Mouse (Mus musculus) gastrocnemius, postnatal 4 days (tissue): ENCODE measurements around the gene Serpina3b. TPM values are rescaled to one million over a fixed set of nuclear protein-coding genes. Genes with fewer than 3 reads are reported as not detected.

Experiments used
- DNase-seq, 2 experiments: peaks; one replicate each; pipeline ENCODE4 v3.0.0; 2021 to 2022; ENCODE audit warnings: low spot score in 2 of 2, mixed read lengths in 2 of 2
- total RNA-seq, 2 experiments: library from RNA; stranded (reverse); gene quantifications; 2 replicates each; pipeline ENCODE4 v1.2.3; 2021

Serpina3b gene
- total RNA-seq, 2 experiments from 2014 or later = not detected

GRCm38 (mm10) chr12:104174747-104175146 lies 47.0 kb downstream of the Serpina3b start:
- DNase-seq = no peak

GRCm38 (mm10) chr12:104175636-104176035 lies 47.8 kb downstream of the Serpina3b start:
- DNase-seq = no peak

- DNase-seq = no peak
Observed at GRCm38 (mm10) chr12:104178577-104178976, 50.8 kb downstream of the Serpina3b start.

DNA sequence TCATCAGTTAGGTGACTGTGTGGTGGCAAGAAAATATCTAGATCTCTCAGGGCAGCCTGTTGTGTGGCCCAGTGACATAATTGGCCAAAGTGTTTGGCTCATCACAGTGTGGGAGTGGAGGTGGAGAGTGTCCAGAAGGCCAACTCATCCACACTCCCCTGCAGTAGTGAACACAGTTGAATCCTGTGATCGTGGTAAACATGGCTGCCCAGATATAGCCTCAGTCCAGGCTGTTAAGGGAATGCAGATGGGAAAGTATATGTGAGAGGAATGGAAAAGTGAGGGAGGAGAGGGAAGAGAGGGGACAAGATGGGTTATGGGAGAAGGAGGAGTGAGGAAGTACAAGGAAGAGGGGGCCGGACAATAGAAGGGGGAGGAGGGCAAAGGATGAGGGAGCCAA lies 51.2 kb downstream of the Serpina3b start:
- DNase-seq = no peak

GRCm38 (mm10) chr12:104185046-104185445 lies 57.2 kb downstream of the Serpina3b start:
- DNase-seq = no peak

GRCm38 (mm10) chr12:104186041-104186581 lies 58.3 kb downstream of the Serpina3b start:
- DNase-seq = no peak

Other genes starting within 250 kb of the Serpina3b start
- gene Serpina1c, start 223.1 kb upstream of the Serpina3b start, total RNA-seq = 1 to 10 TPM; 1.1 to 7.3 TPM
- gene Serpina1e, start 169.0 kb upstream of the Serpina3b start, total RNA-seq = 10 to 100 TPM in 1 of 2 experiments, under 1 TPM in 1; 0.76 to 12.7 TPM
- gene Serpina11, start 138.0 kb upstream of the Serpina3b start, total RNA-seq = under 1 TPM in 1 of 2 experiments, not detected in 1; 0.70 TPM
- not detected for gene Serpina9, start 114.2 kb upstream of the Serpina3b start, total RNA-seq
- gene Serpina12, start 83.6 kb upstream of the Serpina3b start, total RNA-seq = not detected
- gene Serpina5, start 26.9 kb upstream of the Serpina3b start, total RNA-seq = not detected
- gene Serpina3a, start 15.3 kb upstream of the Serpina3b start, total RNA-seq = not detected
- 1 to 10 TPM; 1.6 to 1.8 TPM for gene Serpina3c, start 25.9 kb downstream of the Serpina3b start, total RNA-seq
- gene Serpina3f, start 86.5 kb downstream of the Serpina3b start, total RNA-seq = not detected
- gene Serpina3g, start 108.2 kb downstream of the Serpina3b start, total RNA-seq = under 1 TPM; 0.20 to 0.91 TPM
- gene Serpina3i, start 135.1 kb downstream of the Serpina3b start, total RNA-seq = under 1 TPM in 1 of 2 experiments, not detected in 1; 0.31 TPM
- gene Serpina3j, start 186.6 kb downstream of the Serpina3b start, total RNA-seq = not detected
- gene Serpina3k, start 210.5 kb downstream of the Serpina3b start, total RNA-seq = 1 to 10 TPM in 1 of 2 experiments, under 1 TPM in 1; 0.42 to 1.6 TPM
- gene Serpina3m, start 210.5 kb downstream of the Serpina3b start, total RNA-seq = under 1 TPM; 0.17 to 0.93 TPM